Mouse (Mus musculus) kidney, postnatal 10 days (tissue): ENCODE measurements around the gene Eral1.

Experiments
- DNase-seq: peaks from one replicate; pipeline ENCODE4 v3.0.0; 2021; ENCODE audit warnings: mixed read lengths

Gene Eral1

DNA sequence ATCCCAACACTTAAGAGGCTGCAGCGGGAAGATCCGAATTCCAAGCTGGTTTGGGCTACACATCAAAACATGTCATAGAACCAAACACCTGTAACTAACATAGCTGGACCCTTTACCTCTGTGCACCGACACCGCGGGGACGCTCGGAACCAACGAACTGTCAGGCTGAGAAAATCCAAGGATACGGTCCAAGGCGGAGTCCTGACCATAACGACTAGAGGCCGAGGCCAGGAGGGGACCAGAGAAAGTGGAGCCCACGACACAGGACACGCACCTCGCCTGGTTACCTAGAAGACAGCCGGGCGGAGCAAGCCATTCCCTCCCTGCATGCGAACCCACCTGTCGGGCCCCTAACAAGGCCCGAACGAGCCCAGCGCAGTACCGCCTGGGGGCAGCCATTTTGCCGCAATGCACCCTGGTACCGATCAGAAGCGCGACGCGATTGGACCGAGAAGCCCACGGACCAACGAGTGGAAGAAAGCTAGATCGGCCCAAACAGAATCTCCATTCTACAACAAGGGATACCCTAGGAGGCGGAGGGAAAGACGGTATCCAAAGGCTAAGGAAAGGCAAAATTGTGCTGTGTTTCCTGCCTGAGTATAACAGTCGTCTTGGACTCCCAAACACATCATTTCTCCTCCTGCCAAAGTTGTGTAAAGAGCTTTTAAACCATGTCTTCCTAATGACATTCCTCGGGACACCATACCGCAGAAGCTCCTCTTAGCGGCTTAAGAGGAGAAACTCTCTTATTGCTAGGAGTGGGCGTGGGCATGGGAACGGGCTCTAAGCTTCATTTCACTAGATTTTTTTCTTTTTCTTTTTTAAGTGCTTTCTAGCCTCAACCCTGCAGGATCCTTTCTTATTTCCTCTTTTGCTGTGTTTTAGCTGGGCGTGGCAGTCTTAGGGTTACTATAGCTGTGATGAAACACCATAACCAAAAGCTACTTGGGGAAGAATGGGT is at the start of gene Eral1:
TSS of gene Eral1 (minus strand) at position 423 of the 961 bp plus-strand sequence.
- DNase-seq = peak; percentile 90

DNA sequence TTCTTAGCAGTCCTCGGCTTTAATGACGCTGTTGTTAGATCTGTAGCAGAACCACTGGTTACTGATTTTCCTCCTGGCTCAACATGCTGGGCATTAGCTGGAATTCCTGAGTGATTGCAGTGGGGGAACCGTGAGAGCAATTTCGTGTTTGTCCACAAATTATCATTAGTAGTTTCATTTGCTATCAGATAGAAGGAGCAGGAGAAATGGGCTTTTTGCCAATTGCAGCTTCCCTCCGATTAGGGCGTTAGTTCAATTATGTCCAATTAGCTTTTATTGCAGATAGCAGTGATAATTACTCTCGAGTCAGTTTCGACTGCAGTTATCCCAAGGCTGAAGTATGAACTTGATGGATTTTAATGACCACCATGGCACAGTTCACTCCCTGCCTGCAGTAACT is 49.3 kb upstream of the Eral1 start:
- DNase-seq = no peak

DNA sequence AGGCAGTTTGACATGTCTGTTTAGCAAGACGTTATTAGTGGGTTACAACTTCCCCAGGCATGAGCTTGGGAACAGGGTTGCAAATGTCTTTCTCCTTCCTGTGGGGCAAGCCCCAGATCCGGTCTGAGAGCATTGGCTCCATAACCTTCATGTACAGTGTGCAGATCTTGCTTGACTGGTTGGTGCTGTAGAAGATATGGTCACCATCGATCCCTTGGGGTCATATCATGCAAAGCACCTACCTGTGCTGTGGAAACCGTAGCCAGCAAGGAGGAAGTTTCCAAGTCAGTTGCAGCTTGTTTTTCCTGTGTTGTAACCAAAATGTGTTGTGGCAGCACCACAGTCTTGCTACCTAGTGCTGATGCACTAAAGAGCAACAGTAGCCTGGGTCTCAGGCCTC is 46.6 kb upstream of the Eral1 start:
- no peak for DNase-seq

DNA sequence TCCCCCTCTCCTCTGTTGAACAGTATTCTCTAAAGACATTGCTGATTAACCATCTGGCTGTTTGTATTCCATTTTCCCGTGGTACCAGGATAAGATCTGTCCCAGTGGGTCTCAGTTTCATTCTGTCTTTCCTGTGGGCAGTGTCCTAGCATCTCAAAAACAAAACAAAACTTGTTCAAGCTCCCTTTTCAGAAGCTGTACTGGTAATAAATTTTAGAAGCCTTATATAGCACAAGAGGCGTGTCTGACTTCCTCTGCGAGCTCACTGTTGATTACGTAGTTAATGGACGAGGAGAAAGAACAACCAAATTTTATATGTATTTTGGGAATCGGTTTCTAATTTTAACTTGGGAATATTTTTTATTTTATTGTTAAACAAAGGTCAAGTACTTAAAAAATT is 45.5 kb upstream of the Eral1 start:
- DNase-seq = no peak

DNA sequence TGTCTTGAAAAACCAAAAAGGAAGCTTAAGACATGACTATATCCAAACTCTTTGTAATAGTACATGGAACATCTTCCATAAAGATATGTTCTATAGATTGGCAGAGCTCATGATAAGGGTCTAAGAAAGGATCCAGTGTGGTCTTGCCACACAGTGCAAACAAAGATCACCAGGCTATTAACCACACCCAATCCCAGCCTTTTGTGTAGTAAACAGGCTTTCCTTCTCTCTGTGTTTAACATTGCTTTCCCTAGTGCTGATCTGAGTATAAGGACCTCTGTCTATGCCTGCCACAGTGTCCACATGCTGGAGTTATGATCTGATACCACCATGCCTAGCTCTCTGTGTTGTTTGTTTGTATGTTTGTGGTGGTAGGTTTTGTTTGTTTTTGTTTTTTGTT is 43.6 kb upstream of the Eral1 start:
- DNase-seq = no peak

DNA sequence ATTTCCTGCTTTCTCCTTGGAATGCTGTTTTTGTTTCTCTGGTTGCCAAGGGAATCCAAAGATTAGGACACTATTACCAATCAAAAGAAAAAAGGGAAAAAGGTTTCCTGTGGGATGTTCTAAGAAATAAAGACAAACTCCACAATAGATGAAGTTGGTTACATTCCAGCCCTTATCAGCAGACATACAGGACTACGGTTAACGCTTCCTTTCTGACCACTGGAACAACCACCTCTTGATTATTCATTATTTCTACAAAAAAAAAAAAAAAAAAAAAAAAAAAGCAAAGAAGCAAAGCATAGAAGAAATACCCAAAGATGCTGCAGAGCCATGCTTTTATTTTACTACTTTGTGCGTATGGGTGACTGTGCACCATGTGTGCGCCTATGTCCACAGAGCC is 42.6 kb upstream of the Eral1 start:
- no peak for DNase-seq

DNA sequence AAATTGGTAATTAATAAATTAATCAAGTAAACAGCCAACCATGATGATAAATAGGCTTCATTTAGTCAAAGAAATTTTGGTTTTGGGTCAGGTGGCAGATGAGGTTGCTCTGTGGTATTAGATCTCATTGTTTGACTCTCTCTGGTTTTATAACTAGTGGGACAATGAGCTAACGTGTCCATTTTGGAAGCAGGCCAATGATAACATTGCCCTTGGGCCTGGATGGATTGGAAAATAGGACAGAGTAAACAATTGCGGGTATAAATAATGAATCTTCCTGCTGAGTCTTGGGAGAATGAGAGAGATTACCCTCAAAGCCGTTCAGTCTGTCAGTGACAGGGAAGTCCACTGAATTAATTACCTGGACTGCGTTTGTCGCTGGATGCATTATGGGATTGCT is 41.0 kb upstream of the Eral1 start:
- peak; percentile 43 for DNase-seq

DNA sequence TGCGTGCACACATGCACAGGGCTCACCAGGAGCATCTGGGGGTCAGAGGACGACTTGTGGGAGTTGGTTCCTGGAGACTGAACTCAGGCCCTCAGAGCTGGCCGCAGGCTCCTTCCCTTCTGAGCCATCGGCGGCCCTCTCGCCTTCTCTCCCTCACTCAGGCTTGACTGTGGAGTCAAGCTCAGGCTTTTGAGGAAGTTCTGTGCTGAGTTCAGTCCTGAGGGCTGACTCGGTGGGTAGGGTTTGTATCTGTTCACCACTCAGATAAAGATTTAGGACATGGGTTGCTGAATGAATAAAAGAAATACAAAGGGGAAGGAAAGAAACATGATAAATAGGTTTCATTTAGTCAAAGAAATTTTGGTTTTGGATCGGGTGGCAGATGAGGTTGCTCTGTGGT is 39.7 kb upstream of the Eral1 start:
- DNase-seq = no peak

DNA sequence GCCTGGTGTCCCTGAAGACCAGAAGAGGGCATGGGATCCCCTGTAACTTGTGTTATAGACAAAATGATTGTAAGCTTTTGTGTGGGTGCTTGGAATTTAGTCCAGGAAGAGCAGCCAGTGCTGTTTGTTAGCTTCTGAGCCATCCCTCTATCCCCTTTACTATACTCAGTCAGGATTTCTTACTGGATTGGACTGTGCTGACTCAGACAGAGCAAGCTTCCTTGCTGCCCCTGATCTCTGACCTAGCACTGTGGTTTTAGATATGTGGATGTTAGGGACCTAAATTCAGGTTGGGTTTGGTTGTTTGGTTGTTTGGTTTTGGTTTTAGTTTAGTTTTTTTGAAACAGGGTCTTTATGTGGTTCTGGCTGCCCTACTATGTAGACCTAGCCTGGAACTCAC is 38.3 kb upstream of the Eral1 start:
- no peak for DNase-seq

DNA sequence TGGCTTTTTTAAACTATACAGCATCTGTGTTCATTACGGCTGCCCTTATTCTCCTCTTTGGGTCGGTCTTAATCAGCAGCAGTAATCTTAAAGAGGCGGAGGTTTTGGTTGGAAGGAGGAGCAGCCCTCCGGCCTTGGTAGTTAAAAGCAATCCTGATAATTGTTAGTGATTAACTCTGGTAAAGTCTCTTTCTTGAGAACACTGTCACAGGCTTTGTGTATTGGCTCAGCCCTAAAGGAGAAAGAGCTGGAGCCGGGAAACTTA is 35.9 kb upstream of the Eral1 start:
- DNase-seq = no peak

DNA sequence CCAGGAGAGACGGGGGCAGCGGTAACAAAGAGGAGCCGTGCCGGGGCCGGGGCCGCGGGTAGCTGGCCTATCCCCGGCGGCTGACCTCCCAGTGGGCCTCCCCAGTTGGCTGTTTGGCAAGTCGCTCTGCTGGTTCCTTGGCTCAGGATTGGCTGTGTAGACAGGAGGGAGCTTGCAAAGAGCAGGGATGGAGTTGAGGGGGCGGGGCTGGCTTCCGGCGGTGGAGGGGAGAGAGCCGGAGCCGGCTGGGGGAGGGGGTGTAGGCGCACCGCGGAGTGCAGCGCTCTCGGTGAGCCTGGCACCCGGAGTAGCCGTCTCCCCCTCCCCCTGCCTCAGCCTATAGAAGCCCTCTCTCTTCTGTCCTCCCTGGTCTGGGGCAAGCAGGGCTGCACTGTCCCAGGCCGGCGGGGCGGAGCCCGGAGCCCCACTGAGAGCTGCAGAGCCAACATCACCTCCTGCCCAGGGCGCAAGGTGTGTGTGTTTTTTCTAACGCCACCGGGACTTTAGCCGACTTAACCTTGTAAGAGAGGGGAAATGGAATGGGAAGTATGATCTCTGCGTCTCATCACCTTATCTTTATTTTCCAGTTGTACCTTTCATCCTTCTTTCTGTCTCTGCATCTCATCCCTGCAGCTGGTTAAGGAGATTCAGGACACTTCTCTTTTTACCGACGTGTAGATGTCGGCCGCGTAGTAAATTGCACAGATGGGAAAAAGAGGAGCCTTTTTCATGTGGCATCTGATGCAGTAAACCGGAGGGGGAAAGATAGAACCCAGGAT is 35.4 kb upstream of the Eral1 start:
- DNase-seq = peak; percentile 98

DNA sequence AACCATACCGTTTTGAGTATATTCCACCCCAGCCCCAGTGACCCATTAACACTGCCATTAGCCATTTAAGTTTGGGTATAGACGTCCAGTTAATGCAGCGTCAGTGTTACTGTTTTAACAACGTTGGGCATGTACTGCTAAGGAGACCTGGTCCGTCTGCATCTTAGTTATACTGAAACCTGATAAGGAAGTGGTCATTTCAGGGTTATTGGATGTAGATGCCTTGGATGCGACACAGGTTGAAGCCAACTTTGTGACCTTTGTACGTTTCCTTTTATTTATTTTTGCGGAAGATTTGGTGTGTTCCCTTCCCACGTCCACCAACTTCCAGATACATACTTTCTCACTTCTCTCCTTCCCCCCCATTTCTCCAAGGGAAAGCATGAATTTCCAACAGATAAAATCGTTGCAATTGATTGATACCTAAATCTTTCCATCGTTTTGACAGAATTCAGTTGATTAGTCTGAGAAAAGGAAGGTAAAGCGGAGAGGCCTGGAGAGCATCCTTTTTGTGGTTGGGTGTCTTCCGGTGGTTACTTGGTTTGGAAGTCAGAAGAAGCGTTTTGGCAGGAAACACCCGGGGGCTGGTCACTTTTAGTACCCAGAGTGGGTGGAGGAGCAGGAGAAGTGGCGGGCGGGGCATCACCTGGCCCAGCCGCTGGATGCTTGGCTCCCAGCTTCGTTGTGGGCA is 34.6 kb upstream of the Eral1 start:
- DNase-seq = no peak

DNA sequence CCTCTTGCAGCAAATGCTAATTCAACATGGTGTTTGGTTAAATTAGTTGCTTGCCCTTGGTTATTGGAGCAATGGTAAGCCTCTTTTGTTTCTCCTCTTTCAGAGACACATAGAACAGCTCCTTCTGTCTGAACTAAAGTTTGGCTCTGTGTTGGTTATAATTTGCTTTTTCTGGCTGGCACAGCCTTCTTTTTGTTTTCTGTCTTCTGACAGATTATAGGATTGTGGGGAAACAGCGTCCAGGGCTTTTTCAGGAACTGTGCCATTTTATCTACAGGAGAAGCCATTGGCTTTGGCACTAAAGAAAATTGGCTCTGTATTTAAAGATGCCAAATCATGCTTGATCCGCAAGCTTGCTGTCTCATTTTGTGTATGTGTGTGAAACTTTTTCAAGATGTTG is 33.4 kb upstream of the Eral1 start:
- DNase-seq = no peak

DNA sequence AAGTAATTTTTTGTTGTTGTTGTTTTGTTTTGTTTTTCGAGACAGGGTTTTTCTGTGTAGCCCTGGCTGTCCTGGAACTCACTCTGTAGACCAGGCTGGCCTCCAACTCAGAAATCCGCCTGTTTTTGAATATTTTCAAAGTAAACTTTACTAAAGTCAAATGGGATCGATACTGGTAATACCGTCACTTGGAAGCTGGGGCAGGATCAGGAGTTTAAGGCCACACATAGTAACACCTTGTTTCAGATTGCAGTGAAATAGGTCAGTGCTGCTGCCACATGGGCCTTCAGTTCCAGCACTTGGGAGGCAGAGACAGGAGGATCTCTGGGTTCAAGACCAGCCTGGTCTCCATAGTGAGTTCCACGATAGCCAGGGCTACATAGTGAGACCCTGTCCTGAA is 24.3 kb upstream of the Eral1 start:
- no peak for DNase-seq

DNA sequence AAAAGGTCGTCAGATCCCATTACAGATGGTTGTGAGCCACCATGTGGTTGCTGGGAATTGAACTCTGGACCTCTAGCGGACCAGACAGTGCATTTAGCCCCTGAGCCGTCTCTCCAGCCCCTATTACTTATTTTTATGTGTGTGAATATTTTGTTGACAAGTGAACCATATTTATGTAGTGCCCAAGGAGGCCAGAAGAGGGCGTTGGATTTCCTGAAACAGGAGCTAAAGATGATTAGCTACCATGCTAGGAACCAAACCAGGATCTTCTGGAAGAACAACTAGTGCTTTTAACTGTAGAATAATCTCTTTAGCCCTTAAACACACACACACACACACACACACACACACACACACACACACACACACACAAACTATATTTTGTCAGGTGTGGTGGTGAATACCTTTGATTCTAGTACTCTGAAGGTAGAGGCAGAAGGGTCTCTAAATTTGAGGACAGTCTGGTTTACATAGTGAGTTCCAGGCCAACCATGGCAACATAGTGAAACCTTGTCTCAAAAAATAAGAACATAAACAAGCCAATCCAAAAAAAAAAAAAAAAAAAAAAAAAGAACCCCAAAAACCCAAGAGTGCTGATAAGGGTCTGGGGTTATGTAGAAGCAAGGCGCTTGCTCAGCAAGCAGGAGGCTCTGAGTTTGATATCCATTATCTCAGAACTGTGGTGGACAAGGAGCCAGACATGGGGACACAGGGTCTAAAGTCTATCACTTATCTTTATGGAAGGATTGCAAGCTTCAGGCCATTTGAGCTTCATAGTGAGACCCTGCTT is 23.0 kb upstream of the Eral1 start:
- peak; percentile 29 for DNase-seq

DNA sequence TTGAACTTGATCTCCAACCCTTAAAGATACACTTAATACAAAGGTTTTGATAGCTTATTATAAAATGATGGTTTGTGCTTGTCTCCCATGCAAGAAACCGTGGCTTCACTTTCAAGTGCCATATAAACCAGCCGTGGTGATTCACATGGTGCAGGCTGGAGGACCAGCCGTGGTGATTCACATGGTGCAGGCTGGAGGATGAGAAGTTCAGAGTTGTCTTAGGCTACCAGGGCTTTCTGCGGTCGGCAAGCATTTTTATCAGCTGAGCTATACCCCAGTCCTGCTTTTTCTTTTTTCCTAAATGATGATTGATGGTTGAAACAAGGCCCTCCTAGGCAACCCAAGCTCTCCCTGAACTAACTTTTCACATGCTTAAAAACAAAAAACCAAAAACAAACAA is 22.0 kb upstream of the Eral1 start:
- DNase-seq = no peak

DNA sequence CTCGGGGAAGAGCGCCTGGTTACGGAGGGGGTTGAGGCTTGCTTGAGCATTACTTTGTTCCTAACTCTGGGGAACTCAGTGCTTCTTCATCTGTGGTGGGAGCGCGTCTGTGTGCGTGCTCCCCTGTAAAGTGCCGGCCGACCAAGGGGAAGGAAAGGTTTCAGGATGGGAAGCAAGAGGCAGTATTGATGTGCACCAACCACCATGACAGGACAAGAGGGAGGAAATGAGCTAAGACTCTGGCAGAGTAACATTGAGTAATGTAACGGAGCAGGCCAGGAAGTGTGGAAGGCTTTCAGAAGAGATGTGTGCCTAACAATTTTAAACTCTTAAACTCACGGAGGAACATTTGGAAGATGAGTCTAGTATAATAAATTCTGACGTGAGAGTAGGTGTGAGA is 20.6 kb upstream of the Eral1 start:
- no peak for DNase-seq

DNA sequence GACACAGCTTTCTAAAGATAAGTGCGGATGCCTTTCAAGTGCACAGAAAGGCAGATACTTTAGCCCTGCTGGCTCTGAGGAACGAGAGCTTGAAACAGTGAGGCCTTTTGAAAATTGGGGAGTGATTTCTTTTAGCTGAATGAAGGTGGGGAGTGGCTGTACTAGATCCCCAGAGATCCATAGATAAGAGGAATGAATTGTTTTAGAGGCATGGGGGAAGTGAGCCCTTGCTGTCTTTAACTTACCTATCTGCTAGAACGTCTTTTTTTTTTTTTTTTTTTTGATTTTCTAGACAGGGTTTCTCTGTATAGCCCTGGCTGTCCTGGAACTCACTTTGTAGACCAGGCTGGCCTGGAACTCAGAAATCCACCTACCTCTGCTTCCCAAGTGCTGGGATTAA is 16.9 kb upstream of the Eral1 start:
- DNase-seq = no peak

DNA sequence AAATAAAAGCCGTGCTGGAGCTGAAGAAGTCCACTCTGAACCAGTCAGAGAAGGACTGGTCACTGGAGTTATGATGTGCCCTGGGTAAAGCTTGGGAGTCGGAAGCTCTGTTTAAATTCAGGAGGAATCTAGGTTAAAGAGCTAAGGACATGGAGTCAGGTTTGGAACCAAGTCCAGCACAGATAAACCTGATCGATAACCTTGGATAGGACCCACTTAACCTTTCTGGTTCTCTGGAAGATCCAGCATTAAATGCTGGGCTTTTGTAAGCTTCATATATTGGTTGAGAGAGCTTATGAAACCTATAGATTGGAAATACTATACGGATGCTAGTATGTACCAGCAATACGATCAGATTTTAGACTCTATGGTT is 14.9 kb upstream of the Eral1 start:
- DNase-seq = no peak

DNA sequence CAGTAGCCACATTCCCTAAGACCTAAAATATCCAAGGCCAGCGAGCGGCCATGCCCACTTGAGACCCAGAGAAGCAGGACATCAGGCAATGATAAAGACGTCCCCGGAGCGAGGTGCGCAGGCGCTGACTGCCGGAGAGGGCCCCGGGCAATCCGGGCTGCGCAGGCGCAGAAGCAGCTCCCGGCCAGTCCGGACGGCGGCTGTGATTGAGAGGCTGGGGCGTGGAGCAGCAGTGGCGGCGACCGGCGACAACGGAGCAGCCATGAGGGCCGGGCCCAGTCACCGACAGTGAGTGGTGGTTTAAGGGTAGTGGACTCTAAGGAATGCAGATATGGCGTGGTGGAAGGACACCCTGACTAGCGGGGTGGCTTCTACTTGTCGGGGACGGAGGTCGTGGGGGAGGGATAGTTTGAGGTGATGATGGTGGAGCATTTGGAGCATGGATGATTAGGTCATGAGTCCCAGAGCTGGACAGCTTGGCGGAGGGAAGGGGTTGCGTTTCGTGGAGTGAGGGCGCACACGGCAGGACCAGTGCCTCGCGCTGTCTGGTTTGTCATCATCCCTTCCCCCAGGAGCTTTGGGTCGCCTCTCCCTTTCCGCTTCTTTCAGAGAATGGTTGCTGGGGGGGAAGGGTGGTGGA is 14.4 kb upstream of the Eral1 start, which contains the start of gene Fam222b:
TSS of gene Fam222b (plus strand) at position 157 of the 640 bp plus-strand sequence.
- peak; percentile 96 for DNase-seq

DNA sequence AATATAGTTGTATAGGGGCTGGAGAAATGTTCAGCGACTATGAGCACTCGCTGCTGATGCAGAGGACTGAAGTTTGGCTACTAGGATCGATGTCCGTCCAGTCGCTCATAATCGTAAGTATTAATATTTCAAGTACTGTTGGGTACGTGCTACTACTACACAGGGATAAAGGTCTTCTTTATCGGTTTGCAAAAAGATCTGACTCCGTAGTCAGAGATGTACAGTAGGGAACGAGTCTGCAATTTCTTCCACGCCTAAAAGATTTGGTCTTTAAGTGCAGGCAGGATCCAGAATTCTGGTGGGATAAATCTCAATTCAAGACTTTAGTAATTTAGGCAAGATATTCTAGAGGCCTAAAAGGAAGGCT is 13.9 kb upstream of the Eral1 start:
- no peak for DNase-seq

DNA sequence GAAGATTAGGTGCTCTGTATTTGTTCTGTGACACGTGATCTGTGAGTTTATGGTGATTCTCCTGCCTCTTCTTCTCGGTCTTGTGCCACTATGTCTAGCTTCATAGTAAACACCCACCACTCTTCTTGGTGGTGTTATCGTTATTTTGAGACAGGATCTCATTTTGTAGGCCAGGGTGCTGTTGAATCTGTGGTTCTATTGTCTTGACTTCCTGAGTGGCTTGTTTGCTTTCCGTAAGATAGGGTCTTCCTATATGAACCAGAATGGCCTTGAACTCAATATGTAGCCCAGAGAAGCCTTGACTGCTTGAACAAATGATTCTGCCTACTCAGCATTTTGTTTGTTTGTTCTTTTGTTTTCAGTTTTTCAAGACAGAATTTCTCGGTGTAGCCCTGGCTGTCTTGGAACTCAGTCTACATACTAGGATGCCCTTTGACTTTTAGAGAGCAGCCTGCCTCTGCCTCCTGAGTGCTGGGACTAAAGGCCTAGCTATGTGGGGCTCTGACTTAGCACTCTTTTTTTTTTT is 7.6 kb upstream of the Eral1 start:
- DNase-seq = no peak
